Mouse (Mus musculus): ENCODE data around the gene Rassf3.

Gene Rassf3

DNA sequence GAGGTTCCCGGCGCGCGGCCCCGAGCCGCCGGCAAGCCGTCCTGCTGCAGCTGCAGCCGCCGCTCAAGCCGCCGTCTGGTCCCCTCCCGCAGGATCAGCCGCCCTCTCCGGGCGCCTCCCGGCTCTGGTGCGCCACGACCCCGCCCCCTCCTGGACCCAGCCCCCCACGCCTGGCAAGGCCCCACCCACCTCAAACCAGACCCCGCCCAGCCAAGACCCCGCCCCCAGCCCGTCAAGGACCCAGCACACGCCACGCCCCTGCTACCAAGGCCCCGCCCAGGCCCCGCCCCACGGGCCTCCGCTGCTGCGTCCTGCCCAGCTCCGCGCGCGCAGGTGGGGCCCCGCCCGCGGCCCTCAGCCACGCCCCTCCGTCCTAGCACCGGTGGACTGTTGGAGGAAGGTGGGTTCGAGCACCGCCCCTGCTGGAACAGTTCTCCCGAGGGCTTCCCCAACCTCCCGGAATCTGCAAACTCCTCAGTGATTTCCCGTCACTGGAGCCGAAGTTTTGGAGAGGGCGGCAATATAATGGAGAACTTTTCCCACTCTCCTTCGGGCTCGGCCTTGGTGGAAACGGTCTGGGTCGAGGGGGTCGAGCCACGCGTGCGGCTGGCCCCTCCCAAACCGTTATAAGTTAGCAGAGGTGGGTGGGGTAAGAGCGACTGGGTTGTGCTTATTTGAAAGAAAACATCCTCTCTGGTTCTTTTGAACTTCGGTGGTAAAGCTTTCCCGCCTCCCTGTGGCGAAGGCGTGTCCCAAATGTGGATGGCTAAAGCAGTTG is at the start of gene Rassf3:
TSS of gene Rassf3 (minus strand) at position 158 of the 778 bp plus-strand sequence.
- peak; percentile 91 for DNase-seq (ENCODE audit: low read depth)

DNA sequence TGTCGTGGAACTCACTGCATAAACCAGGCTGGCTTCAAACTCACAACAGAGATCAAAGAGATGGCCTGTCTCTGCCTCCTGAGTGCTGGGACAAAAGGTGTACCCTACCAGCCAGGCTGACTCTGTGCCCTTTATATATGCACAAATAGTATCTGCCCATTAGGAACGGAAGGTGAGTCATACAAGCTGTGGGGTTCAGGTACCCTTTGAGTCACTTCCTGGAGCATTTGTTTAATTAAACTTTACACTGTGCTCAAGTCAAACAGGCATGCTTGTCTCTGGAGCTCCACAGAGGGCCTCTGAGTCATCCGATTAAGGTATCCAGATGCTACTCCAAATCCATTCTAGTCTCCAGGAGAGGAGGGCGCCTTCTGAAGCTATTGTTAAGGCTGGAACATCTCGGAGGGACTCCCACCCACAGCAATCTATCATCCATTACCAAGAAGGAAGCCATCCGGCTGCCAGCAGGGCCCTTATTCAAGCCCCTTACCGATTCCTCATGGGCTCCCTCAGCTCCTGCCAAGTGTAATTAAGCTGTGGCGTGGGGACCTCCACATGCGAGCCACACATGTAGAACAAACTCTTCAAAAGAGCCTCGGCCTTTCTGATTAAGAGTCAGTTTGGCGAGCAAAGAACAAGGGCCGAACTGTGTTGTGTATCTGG is 44.9 kb upstream of the Rassf3 start:
- no peak for DNase-seq (ENCODE audit: low read depth)

DNA sequence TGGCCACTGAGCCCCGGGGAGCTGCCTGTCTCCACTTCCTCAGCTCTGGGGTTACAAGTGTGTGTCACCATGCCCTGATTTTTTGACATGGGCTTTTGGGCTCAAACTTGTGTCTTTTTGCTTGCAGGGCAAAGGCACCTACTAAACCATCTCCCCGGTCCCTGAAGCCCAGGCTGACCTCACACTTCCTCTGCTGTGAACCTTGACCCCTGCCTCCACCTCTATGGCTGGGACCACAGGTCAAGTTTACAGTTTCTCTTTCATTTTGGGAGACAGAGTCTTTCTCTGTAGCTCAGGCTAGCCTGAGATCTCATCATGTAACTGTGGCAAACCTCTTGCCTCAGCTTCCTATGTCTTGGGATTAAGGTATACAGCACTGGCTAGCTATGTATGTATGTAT is 43.6 kb upstream of the Rassf3 start:
- no peak for DNase-seq (ENCODE audit: low read depth)

DNA sequence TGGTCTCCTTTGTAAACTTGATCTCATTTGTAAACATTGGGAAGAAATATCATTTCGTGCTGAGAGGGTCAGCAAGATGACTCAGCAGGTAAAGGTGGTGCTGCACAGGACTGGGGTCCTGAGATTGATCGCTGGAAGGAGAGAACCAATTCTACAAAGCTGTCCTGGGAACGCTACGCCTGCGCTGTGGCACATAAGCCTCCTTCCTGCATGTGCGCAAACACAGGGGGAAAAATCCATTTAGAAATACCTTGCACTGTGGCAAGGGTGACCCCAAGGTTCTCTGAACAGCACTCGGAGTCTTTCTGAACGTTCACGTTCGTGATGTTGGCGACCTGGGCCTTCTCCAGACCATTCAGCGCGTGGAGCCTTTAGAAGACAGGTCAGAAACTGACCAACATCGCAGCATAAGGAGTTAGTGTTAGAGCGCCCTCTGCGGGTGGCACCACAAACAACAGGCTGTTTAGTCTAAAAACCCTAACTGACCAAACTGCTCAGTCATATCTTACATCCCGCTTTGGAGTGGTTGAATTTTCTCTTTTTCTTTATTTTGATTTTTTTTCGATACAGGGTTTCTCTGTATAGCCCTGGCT is 40.0 kb upstream of the Rassf3 start:
- peak; percentile 75 for DNase-seq (ENCODE audit: low read depth)

DNA sequence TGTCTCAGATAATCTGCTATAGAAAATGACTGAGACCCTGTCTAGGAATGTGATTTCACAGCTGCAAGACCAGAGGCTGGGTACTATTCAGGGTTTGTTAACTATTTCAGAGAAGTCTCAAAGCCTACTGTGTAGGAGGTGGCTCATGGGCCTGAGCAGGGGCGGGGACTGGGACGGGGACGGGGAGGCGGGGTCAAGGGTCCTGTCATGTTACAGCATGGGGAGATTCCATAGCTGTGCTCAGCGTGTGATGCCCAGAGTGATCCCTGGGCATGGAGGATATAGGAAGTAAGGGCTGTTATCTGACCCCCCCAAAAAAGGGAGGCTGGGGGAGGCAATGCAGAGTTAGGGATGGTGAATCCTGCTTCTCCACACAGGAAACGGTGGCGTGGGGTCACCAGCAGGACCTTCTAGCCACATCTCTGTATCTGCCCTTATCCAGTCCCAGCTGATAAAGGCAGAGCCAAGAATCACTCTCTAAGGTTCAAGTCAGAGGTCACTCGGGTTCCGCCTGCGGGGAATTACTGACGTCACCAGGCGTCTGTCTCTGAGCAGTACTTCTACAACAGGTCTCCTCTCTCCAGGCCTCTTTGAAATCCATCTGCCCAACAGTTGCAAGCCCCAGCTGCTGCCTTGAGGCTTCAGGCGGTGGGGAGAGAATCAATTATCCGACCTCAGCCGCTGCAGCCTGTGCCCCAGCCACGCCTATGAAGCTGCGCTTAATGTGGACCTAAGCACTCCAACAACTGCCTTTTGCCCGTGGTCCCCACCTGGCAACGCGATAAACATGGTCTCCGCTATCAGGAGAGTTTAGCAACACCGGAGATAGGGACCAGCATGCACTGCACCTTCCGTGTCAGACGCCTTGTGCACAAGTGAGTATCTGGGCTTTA is 33.9 kb upstream of the Rassf3 start:
- no peak for DNase-seq (ENCODE audit: low read depth)

DNA sequence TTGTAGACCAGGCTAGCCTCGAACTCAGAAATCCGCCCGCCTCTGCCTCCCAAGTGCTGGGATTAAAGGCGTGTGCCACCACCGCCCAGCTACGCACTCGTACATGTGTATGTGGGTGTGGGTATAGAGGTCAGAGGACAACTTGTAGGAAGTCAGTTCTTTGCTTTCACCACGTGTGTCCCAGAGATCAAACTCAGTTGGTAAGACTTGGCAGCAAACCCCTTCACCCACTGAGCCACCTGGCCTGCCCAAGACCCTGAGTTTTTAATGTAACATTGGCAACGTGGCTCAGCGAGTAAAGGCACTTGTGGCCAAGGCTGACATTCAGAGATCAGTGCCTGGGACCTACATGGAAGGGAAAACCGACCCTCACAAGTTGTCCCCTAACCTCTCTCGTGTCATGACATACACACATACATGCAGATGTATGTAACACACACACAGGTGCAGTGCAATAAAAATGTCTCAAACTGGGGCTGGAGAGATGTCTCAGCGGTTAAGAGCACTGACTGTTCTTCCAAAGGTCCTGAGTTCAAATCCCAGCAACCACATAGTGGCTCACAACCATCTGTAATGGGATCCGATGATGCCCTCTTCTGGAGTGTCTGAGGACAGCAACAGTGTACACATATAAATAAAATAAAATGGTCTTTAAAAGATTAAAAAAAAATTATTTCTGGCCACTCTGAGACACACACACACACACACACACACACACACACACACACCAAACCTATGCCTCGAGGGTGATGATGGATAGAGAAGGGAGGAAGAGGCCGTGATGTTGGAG is 31.8 kb upstream of the Rassf3 start:
- DNase-seq (ENCODE audit: low read depth) = no peak

DNA sequence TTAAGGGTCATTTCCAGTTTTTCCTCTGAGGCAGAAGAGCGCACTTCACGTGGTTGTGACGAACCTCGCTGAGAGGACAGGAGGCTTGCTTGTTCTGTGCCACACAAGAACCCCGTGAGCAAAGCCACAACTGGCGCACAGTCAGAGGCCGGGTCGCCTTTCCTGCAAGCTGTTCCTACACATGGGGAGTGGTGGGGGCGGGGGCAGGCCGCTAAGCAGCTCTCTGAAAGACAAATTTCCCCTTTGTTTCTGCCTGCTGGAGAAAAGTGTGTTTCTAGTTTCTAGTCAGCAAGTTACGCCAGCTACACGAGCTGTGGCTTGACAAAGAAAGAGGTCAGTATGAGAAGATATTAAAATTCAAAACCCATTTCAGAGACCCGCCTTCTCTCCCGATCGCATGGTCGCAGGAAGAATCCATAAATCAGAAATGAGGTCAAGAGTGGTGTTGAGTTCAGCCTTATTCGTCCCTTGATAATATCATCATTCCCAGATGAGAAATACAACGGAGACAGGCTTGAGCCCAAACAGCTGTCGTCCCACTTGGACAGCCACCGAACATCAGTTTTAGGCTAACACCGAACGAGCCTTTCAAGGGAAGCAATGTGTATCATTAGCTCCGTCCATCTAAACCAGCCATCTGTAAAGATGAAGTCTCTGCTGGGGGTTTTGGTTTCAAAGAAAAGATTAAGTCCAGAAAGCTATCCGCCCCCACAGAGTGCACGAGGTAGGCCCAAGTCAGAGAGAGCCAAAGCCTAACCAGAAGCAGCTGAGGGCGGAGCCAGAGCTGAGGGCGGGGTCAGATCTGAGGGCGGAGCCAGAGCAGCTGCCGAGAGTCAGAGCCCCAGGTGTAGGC is 30.8 kb upstream of the Rassf3 start:
- no peak for DNase-seq (ENCODE audit: low read depth)

DNA sequence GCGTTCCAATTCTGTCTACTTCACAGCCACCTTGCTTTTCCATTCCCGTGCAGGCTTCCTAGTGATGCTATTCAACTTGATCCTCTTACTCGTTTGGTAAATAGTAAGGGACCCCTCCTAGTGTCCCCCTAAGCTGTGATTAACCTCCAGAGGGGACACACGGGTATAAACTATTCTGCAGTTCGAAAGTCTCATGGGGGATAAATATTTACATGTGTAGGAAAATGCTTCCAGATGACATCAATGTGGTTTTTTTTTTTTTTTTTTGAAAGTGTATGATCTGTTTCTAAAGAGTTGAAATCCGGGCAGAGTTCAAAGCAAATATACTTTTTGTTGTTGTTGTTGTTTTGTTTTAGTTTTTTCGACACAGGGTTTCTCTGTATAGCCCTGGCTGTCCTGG is 29.8 kb upstream of the Rassf3 start:
- DNase-seq (ENCODE audit: low read depth) = no peak

DNA sequence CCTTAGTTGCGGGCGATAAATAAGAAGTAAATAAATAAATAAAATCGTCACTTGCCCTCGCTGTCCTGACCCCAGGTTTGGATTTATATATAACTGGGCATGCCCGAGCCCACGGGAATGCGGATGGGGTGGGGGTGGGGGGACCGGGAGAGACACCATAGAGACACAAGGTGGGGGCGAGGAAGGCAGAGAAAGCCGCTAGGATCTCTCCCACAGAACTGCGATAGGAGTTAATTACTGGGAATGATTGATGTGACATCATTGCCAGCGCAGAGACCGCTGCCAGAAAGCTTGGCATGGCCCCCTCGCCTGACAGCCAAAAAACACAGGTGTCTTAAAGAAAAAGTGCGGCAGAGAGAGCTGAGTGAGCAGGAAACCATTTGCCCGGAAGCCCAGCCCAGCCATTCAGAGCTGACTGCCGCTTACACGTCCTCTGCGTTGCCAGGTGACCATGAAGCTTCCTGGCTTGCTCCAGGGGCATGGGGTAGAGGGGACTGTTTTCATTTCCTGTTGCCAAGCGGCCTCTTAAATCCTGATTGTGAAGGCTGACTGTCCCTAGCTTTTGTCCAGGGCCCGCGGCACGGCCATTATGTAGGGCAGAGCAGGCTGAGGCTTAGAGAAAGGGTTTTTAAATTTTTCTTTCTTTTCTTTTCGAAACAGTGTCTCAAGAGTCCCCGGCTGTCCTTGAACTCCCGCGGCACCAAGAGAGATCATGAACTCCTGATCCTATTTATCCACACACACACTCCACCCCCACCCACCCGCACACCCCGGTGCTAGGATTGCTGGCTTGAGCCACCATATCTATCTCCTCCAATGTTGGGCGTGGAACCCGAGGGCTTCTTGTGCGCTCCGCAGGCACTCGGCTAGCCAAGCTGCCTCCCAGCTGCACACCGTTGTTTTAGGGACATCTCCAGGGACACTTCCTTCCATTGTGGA is 29.1 kb upstream of the Rassf3 start:
- DNase-seq (ENCODE audit: low read depth) = no peak

DNA sequence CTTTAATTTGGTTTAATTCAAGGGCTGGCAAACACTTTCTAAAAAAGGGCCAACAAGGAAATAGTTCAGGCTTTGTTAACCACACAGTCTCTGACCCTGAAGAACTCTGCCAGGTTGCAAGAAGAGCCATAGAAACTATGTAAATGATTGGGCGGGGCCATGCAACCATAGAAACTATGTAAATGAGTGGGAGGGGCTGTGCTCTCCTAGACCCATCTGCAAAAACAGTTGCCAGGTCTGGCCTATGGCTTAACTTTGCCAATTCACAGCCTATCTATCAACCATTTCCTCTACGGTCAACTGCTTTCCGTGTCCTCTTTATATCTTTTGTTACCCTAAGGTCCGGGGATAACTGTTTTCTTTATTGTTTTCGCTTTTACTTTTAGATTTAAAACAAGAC is 25.0 kb upstream of the Rassf3 start:
- DNase-seq (ENCODE audit: low read depth) = no peak

DNA sequence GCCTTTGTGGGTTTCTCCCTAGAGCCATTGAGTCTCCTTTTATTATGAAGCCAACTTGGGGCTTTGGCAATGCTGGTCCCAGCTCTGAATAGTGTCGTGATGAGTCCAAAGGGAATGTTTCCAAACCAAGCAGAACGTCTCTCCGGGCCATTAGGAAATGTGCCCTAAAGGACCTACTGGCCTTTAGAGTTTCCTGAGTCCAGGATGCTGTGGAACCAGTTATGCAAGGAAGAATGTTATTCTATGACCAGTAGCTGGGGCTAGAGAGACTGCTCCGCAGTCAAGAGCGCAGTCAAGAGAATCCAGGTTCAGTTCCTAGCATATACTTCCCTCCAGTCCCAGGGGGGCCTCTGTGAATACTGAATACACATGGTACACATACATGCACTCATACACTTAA is 23.9 kb upstream of the Rassf3 start:
- DNase-seq (ENCODE audit: low read depth) = no peak

DNA sequence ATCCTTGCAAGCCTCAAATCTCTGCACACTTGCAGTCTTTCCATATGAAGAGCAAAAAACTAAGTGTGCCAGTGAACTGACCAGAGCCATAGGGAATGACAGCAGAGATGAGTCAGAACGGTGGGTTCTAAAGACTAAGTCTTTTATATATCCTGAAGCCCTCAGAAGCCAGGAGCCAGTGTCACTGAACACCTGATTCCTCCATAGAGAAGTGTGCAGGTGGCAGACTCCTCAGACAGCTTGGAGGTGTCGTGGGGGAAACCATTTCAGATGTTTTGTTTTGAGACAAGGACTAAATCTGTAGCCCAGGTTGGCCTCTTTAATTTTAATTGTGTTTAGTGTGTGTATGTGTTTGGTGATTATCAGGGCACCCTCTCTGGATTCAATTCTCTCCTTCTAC is 22.9 kb upstream of the Rassf3 start:
- no peak for DNase-seq (ENCODE audit: low read depth)

DNA sequence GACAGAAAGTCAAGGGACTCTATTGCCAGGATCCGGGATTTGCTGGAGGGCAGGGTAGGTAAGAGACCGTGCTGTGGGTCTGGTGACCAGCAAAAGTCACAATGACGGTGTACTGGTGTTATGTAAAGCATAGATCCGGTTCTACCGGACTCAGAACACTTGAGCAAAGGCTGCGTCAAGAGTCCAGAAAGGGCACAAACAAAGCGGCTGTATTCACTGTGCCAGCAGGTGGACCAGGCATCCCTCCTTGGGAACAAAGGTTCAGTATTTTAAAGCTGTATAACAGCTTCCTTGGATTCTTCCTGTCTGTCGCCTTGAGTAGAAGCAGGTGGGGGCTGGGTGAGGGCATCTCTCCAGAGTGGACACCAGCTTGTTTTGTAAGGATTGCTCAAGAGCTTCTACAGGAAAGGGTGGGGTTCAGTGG is 22.3 kb upstream of the Rassf3 start:
- no peak for DNase-seq (ENCODE audit: low read depth)

DNA sequence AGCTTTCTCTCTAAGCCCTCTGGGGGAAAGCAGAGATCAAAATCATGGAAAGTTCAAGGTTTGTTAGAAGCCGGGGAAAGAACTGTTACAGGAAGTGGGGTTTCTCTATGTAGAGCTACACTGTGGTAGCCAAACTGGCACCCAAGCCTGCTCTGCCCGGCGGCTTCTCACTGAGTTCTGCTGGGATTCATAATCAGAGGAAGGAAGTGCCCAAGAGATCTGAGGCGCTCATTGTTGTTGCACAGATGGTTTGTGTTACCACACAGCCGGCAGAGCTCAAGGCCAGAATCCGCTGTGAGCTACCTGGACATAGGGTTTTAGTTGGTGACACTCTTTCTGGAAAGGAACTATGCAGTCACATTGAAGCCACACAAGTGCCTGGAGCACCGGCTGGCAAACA is 21.8 kb upstream of the Rassf3 start:
- DNase-seq (ENCODE audit: low read depth) = no peak

DNA sequence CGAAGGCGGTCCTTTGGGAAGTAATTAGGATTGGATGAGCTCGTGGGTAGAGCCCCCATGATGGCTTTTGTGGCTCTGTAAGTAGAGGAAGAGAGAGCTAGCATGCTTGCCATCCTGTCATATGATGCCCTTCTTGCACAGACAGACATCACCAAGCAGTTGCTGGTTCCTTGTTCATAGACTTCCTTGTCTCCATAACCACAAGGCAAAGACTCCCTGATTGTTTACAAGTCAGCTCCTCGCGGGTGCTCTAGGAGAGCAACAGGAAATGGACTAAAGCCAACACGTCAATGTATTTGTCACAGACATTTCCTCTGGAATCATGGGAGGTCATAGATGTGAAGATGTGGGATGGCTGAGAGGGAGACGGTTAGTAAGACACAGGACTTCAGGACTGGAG is 20.5 kb upstream of the Rassf3 start:
- no peak for DNase-seq (ENCODE audit: low read depth)

DNA sequence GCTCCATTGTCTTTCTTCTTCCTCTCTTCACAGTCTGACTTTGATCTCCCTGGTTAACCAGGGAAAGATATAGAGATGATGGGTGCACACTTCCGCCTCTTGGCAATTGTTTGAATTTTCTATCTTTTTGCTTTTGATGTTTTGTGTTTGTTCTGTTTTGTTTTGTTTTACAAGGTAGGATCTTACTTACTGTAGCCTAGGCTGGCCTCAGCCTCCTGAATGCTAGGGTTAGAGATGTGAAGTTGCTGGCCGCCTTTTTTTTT is 17.9 kb upstream of the Rassf3 start:
- no peak for DNase-seq (ENCODE audit: low read depth)

DNA sequence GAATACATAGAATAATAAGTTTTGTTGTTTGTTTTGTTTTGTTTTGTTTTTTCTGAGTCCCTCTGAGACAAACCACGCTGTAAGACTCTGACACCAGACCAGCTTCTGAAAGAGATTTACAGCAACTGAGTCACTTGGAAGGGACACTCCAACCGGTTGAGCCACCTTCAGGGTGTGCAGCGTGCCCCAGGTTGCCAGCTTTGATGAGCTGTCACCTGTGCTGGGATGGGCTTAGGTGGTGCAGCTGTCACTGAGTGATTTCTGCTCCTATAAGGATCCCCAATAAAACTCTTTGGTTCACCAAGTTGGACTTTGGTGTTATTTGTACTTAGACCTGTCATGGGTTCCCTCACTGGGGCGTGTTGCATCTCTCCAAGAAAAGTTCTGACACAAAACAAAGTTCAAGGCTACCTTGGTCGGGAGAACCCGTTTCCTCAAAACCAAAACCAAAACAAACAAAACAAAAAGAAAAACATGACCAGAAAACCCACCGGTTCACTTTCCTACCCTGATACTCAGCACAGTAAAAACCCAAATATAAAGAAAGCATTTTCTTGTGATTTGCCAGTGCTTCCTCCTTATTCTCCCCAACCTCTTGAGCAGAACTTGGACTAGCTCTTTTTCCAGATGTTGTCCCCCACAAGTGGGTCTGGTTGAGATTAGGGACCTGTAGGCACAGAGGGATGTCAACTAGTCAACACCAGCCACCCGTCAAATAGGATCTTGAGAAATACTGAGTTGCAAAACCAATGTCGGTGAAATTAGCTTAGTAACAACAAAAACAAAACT is 17.4 kb upstream of the Rassf3 start:
- no peak for DNase-seq (ENCODE audit: low read depth)

DNA sequence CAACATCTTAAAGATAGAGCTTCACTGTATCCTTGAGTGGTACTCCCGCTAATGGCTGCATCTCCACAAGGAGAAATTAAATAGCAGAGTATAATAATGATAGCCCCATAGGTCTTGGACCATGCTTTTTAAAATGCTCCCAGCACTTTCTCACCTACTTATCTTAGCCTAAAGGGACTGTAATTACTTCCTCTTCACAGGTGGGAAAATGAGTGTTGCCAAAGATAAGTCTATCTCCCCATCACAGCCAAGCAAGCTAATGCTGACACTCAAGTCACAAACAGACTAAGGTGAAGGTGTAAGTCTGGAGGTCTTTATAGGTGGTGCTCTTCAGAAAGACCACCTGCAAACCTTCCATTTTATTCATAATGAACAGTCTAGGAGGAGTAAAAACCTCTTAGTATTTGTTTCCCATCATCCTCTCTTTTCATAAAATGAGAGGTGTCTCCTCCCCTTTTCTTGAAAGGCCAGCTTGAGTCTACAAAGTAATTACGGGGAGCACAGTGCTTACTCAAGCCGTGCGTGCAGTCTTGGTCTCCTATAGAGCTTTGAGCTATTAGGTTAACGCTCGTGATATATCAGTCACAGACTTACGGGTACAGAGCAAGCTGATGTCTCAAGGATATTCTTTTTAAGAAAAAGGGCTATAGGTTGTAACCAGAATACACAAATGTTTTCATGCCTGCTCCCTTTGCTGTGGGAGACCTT is 16.6 kb upstream of the Rassf3 start:
- no peak for DNase-seq (ENCODE audit: low read depth)

All from c-Kit-positive CD71-negative TER-119-negative erythroid progenitor cells, embryonic 14.5 days (primary cell).